Mouse (Mus musculus) MEL (cell line): Measurements from ENCODE around the gene Tmem266.

Experiments used
- BHLHE40 ChIP-seq: IDR thresholded peaks from 2 replicates; pipeline ENCODE4 v1.6.1; 2012; ENCODE audit warnings: low read depth, mild to moderate bottlenecking, inconsistent platforms, low read length, improper control_type of control experiment, borderline replicate concordance
- CTCF ChIP-seq, 3 experiments: IDR thresholded peaks in 2 of 3; conservative IDR thresholded peaks in 1 of 3; 2 replicates each; pipeline ENCODE4 v1.5.1; 2011 to 2012; ENCODE audit warnings: low read length in 3 of 3, low read depth in 2 of 3, mild to moderate bottlenecking in 2 of 3, improper control_type of control experiment in 1 of 3, inconsistent platforms in 1 of 3, mixed read lengths in 1 of 3, moderate library complexity in 1 of 3; ENCODE audit not compliant: control insufficient read depth in 1 of 3, insufficient read depth in 1 of 3, poor library complexity in 1 of 3, severe bottlenecking in 1 of 3
- EP300 ChIP-seq, 2 experiments: IDR thresholded peaks; 2 replicates each; pipeline ENCODE4 v1.6.1; 2011; ENCODE audit warnings: improper control_type of control experiment in 2 of 2, low read length in 2 of 2, low read depth in 1 of 2, mild to moderate bottlenecking in 1 of 2
- HCFC1 ChIP-seq: IDR thresholded peaks from 2 replicates; pipeline ENCODE4 v1.6.1; 2012; ENCODE audit warnings: low read depth, mild to moderate bottlenecking, inconsistent platforms, low read length, improper control_type of control experiment, moderate library complexity
- MAX ChIP-seq: IDR thresholded peaks from 2 replicates; pipeline ENCODE4 v1.6.1; 2011; ENCODE audit warnings: low read length, improper control_type of control experiment
- NRF1 ChIP-seq: IDR thresholded peaks from 2 replicates; pipeline ENCODE4 v1.6.1; 2014; ENCODE audit warnings: low read depth, mild to moderate bottlenecking, inconsistent platforms, low read length, improper control_type of control experiment, moderate library complexity; ENCODE audit not compliant: poor library complexity, insufficient read depth, severe bottlenecking
- POLR2A ChIP-seq, 2 experiments: IDR thresholded peaks; 2 replicates each; pipeline ENCODE4 v1.6.1; 2011 to 2012; ENCODE audit warnings: low read length in 2 of 2, mild to moderate bottlenecking in 2 of 2, control low read depth in 1 of 2, improper control_type of control experiment in 1 of 2, low read depth in 1 of 2, moderate library complexity in 1 of 2; ENCODE audit not compliant: control insufficient read depth in 1 of 2, insufficient read depth in 1 of 2, poor library complexity in 1 of 2
- RCOR1 ChIP-seq: IDR thresholded peaks from 2 replicates; pipeline ENCODE4 v1.6.1; 2012; ENCODE audit warnings: low read depth, mild to moderate bottlenecking, inconsistent platforms, low read length, improper control_type of control experiment
- TAL1 ChIP-seq: IDR thresholded peaks from 2 replicates; pipeline ENCODE4 v1.6.1; 2012; ENCODE audit warnings: mild to moderate bottlenecking, inconsistent platforms, low read length, moderate library complexity, mixed read lengths
- UBTF ChIP-seq: IDR thresholded peaks from 2 replicates; pipeline ENCODE4 v1.6.1; 2012; ENCODE audit warnings: low read depth, mild to moderate bottlenecking, inconsistent platforms, low read length, improper control_type of control experiment, moderate library complexity, borderline replicate concordance; ENCODE audit not compliant: insufficient read depth
- ZC3H11A ChIP-seq: IDR thresholded peaks from 2 replicates; pipeline ENCODE4 v1.6.1; 2012; ENCODE audit warnings: low read depth, mild to moderate bottlenecking, inconsistent platforms, low read length, improper control_type of control experiment
- ZMIZ1 ChIP-seq: IDR thresholded peaks from 2 replicates; pipeline ENCODE4 v1.6.1; 2012; ENCODE audit warnings: low read depth, mild to moderate bottlenecking, inconsistent platforms, low read length, improper control_type of control experiment, moderate library complexity

DNA sequence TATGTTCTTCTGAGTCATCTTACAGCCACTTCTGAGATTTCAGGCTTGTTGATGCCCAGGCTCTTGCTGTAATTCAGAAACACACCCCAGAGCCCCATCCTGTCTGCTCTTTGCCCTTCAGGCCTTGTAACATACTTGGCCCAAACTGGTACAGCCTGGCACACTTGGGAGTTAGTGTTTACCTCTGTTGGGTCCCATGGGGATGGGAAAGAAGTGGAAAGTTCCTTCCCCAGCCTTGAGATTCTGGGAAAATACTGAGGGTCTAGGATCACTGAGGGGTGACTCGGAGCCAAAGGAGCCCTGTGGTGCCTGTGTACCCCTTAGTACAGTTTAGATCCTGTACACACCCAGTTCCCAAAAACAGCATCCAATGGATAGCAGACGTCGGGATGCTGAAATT lies 95.1 kb downstream of the Tmem266 start:
- TF ChIP-seq CTCF (IDR thresholded peaks at IDR 0.05 in 2 of 3, conservative IDR thresholded peaks at IDR 0.05 in 1 of 3; ENCODE audit: control insufficient read depth in 1 of 3, insufficient read depth in 1 of 3, low read depth in 2 of 3, low read length in 3 of 3, poor library complexity in 1 of 3, severe bottlenecking in 1 of 3): no peak
- no peak for TF ChIP-seq POLR2A (IDR thresholded peaks at IDR 0.05; ENCODE audit: control insufficient read depth in 1 of 2, insufficient read depth in 1 of 2, low read depth in 1 of 2, low read length in 2 of 2, poor library complexity in 1 of 2)
- TF ChIP-seq EP300 (IDR thresholded peaks at IDR 0.05; ENCODE audit: low read depth in 1 of 2, low read length in 2 of 2): no peak
- no peak for TF ChIP-seq BHLHE40
- TF ChIP-seq HCFC1: no peak
- no peak for TF ChIP-seq MAX
- TF ChIP-seq TAL1: no peak
- TF ChIP-seq ZC3H11A: no peak
- TF ChIP-seq ZMIZ1: no peak
- no peak for TF ChIP-seq UBTF
- TF ChIP-seq RCOR1: no peak
- no peak for TF ChIP-seq NRF1
